7 mouse cellular contexts compared by ENCODE assay signal in the genomic region with DNA sequence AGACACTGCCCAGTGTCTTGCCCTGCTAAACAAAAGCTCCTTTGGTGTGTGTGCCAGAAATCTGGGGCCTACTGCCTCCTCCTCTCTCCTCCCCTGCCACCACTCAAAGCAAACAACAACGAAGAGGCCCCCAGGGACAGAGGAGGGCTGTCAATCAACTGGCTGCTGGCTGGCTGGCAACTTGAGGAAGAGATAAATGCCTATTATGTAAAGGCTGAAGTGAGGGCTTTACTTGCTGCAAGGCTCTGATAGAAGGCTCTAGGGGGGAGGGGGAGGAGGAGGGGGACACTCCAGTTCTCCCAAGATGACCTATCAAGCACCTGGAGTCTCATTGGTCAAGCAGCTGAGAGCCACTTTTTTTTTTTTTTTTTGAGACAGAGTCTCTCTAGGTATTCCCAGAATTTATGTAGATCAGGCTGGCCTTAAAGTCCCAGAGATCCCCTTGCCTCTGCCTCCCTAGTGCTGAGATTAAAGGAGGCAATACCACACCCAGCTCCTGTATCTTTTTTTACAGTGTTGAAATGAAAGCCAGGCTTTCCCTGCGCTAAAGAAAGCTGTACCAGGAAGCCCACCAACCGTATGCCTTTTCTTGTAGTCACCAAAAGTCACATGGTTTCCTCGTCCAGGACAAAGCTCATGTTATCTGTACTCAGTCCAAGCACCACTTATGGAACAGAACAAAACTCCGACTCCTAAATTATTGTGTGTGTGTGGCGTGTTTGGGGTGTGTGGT. TPM values are rescaled to one million over a fixed set of nuclear protein-coding genes. Genes with fewer than 3 reads are reported as not detected.
A peak's percentile ranks its signal among the peaks of the same experiment; 100 is the strongest.
DNase-seq lines count a peak whose midpoint lies in the region; ATAC-seq and TF ChIP-seq lines count a peak whose summit lies in the region.

No protein-coding gene starts in this region.

- TF ChIP-seq RAD21 in CH12.LX (IDR thresholded peaks at IDR 0.05; ENCODE audit: low read depth, low read length), result no peak

- peak; percentile 88 for ATAC-seq in liver, embryonic 11.5 days (replicated peaks; ENCODE audit: low FRiP score)

- no peak overlapping the region for H3K4me3 ChIP-seq in CH12.LX (replicated peaks in 1 of 3; ENCODE audit: low read depth in 2 of 3, low read length in 2 of 3, poor library complexity in 1 of 3)
- H3K4me3 ChIP-seq in liver, embryonic 11.5 days (ENCODE audit: low read depth, low read length), result no peak overlapping the region

- no peak overlapping the region for H3K27ac ChIP-seq in CH12.LX (ENCODE audit: insufficient read depth, low read depth)
- H3K27ac ChIP-seq in liver, embryonic 11.5 days (ENCODE audit: low read depth, low read length), result peak overlapping the region; percentile 79

- H3K9me3 ChIP-seq in CH12.LX (replicated peaks; ENCODE audit: low read length), result no peaks in the 10 kb centered on the region
- no peaks in the 10 kb centered on the region for H3K9me3 ChIP-seq in liver, embryonic 11.5 days (ENCODE audit: control insufficient read depth, low read length)

- no peak overlapping the region for H3K9ac ChIP-seq in CH12.LX (ENCODE audit: insufficient read depth, low read depth)
- no peak overlapping the region for H3K9ac ChIP-seq in liver, embryonic 11.5 days (ENCODE audit: low read depth, low read length)

- TF ChIP-seq EP300 in CH12.LX (IDR thresholded peaks at IDR 0.05; ENCODE audit: low read length), result no peak

- dilution Hi-C loops in CH12.LX (cut with MboI; ENCODE audit: extremely low pct_ligation_motif_present, extremely low pct_unique_long_range_greater_than_20kb, low sequenced_read_pairs), result no loop called here

- 34% methylated on average over 6 of the region's 6 CpGs for WGBS in liver, embryonic 11.5 days

- peak; percentile 88 for DNase-seq in 3T3-L1 (ENCODE audit: low read depth, low spot score)
- DNase-seq in CH12.LX (ENCODE audit: extremely low read depth), result peak; percentile 54
- peak; percentile 82 for DNase-seq in embryo, embryonic 9.5 days (ENCODE audit: extremely low spot score)
- DNase-seq in liver, embryonic 11.5 days (ENCODE audit: low spot score), result peak; percentile 68
- DNase-seq in retina, embryonic 14.5 days (ENCODE audit: low spot score), result peak; percentile 77
- no peak for DNase-seq in thymus, postnatal 25 days
- no peak for DNase-seq in right cerebral cortex, adult 18-20 months

- H3K4me2 ChIP-seq in CH12.LX (ENCODE audit: insufficient read depth, low read depth, poor library complexity, severe bottlenecking), result no peak overlapping the region
- peak overlapping the region; percentile 33 for H3K4me2 ChIP-seq in liver, embryonic 11.5 days

- no peaks in the 10 kb centered on the region for H3K36me3 ChIP-seq in CH12.LX (replicated peaks in 1 of 2; ENCODE audit: control insufficient read depth in 1 of 2, insufficient read depth in 1 of 2, low read length in 1 of 2)
- no peaks in the 10 kb centered on the region for H3K36me3 ChIP-seq in liver, embryonic 11.5 days (ENCODE audit: control insufficient read depth, insufficient read depth, low read length)

- H3K4me1 ChIP-seq in CH12.LX (ENCODE audit: control insufficient read depth in 1 of 2, insufficient read depth in 2 of 2), result peaks cover 21 to 51% of the 10 kb centered on the region in 2 experiments
- H3K4me1 ChIP-seq in liver, embryonic 11.5 days (replicated peaks; ENCODE audit: control insufficient read depth, insufficient read depth, low read length), result peaks cover 39% of the 10 kb centered on the region

- no peak for TF ChIP-seq POLR2A in CH12.LX (IDR thresholded peaks at IDR 0.05; ENCODE audit: low read depth, low read length)

- H3K79me2 ChIP-seq in CH12.LX (replicated peaks; ENCODE audit: control insufficient read depth, extremely low read depth, insufficient read depth, poor library complexity, severe bottlenecking), result no peaks in the 10 kb centered on the region

- TF ChIP-seq CTCF in CH12.LX (conservative IDR thresholded peaks at IDR 0.05 in 1 of 2, IDR thresholded peaks at IDR 0.05 in 1 of 2; ENCODE audit: low read depth in 2 of 2, low read length in 2 of 2), result no peak

- in situ Hi-C loops in CH12.LX (cut with MboI; ENCODE audit: low pct_ligation_motif_present, low pct_unique_long_range_greater_than_20kb, low sequenced_read_pairs), result no loop called here

- no peaks in the 10 kb centered on the region for H3K27me3 ChIP-seq in CH12.LX (replicated peaks)
- no peaks in the 10 kb centered on the region for H3K27me3 ChIP-seq in liver, embryonic 11.5 days (replicated peaks; ENCODE audit: control insufficient read depth, insufficient read depth, low read length)

TF ChIP-seq in CH12.LX, 34 proteins besides CTCF, POLR2A, EP300 and RAD21:
- no peak for TF ChIP-seq TCF12 (IDR thresholded peaks at IDR 0.05; ENCODE audit: low read depth, low read length)
- TF ChIP-seq ZNF384 (IDR thresholded peaks at IDR 0.05; ENCODE audit: low read depth, low read length), result peak; percentile 56
- no peak for TF ChIP-seq TBP (conservative IDR thresholded peaks at IDR 0.05; ENCODE audit: low read depth, low read length)
- TF ChIP-seq UBTF (IDR thresholded peaks at IDR 0.05; ENCODE audit: low read depth, low read length), result no peak
- no peak for TF ChIP-seq USF1 (IDR thresholded peaks at IDR 0.05; ENCODE audit: low read depth, low read length)
- TF ChIP-seq CHD1 (IDR thresholded peaks at IDR 0.05; ENCODE audit: low read depth, low read length), result no peak
- no peak for TF ChIP-seq GABPA (IDR thresholded peaks at IDR 0.05; ENCODE audit: insufficient replicate concordance, low read depth, low read length)
TF ChIP-seq in CH12.LX: peak in this region for 1.

RNA-seq across cellular contexts. Expression of a gene that starts 24.4 kb away (rescaled TPM):
- total RNA-seq in CH12.LX (2012; rRNA removed) (17.1 and 19.0 TPM in 2 replicates), CH12.LX (2014; rRNA removed) (11.3 and 13.4 TPM in 2 replicates)
- polyA plus RNA-seq in CH12.LX (2012; ENCODE audit: insufficient read length, low read depth), result 21.0 and 21.9 TPM in 2 replicates
- polyA plus RNA-seq in liver, embryonic 11.5 days (2014; fragmentation: Nextera tagmentation; extraction: Ambion mirVana), result 15.2 and 16.6 TPM in 2 replicates

Comparison
In these comparisons a context has a peak if more than half of its experiments do, and no peak if none do; other contexts are left out.
1. DNase-seq: peak in 3T3-L1 (single experiment), CH12.LX (single experiment), embryo, embryonic 9.5 days (single experiment), liver, embryonic 11.5 days (single experiment) and retina, embryonic 14.5 days (single experiment); none in thymus, postnatal 25 days (single experiment) and right cerebral cortex, adult 18-20 months (single experiment).